Mouse (Mus musculus) liver, embryonic 14.5 days (tissue): Measurements from ENCODE around the gene Neurl1b. TPM values are rescaled to one million over a fixed set of nuclear protein-coding genes. Genes with fewer than 3 reads are reported as not detected.

Experiments
- ATAC-seq: fragments of 200-750 bp; cut with Nextera tagmentation; 2 replicates; pipeline ENCODE4 v1.8.0; 2017; ENCODE audit warnings: moderate number of reproducible peaks, mild to moderate bottlenecking, moderate library complexity; ENCODE audit not compliant: insufficient read depth
- DNase-seq, 3 experiments: peaks; one replicate each; pipeline ENCODE4 v3.0.0-alpha.2; 2012 to 2013; ENCODE audit warnings: low read depth in 3 of 3, low spot score in 3 of 3
- H3K27ac ChIP-seq: fragments of 300-500 bp; sonication (generic); 2 replicates; pipeline ENCODE4 v1.5.1; 2014; ENCODE audit warnings: moderate library complexity, mild to moderate bottlenecking, control low read depth, inconsistent platforms
- H3K27me3 ChIP-seq: fragments of 300-500 bp; sonication (generic); 2 replicates; pipeline ENCODE4 v1.6.1; 2014; ENCODE audit warnings: mild to moderate bottlenecking, low read length, moderate library complexity; ENCODE audit not compliant: control insufficient read depth, insufficient read depth
- H3K36me3 ChIP-seq: fragments of 300-500 bp; sonication (generic); replicated peaks from 2 replicates; pipeline ENCODE4 v1.6.1; 2014; ENCODE audit warnings: low read depth; ENCODE audit not compliant: control insufficient read depth, insufficient read depth
- H3K4me1 ChIP-seq, 2 experiments: fragments of 200-500 bp in 1 of 2; fragments of 300-500 bp in 1 of 2; sonication (generic) in 1 of 2; replicated peaks; 2 replicates each; pipeline ENCODE4 v1.6.1; 2012 to 2014; ENCODE audit warnings: antibody characterized with exemption in 1 of 2, inconsistent platforms in 1 of 2, low read length in 1 of 2; ENCODE audit not compliant: control insufficient read depth in 2 of 2, insufficient read depth in 2 of 2
- H3K4me2 ChIP-seq: fragments of 300-500 bp; sonication (generic); 2 replicates; pipeline ENCODE4 v1.6.1; 2014; ENCODE audit warnings: low read depth, mild to moderate bottlenecking, control low read depth, moderate library complexity
- H3K4me3 ChIP-seq, 2 experiments: fragments of 200-500 bp in 1 of 2; fragments of 300-500 bp in 1 of 2; sonication (generic) in 1 of 2; 2 replicates each; pipeline ENCODE4 v1.5.1; 2012 to 2014; ENCODE audit warnings: low read depth in 2 of 2, low read length in 2 of 2, mild to moderate bottlenecking in 2 of 2, control low read depth in 1 of 2, inconsistent platforms in 1 of 2, moderate library complexity in 1 of 2; ENCODE audit not compliant: insufficient read depth in 1 of 2
- H3K9ac ChIP-seq: fragments of 300-500 bp; sonication (generic); replicated peaks from 2 replicates; pipeline ENCODE4 v1.6.1; 2014; ENCODE audit warnings: mild to moderate bottlenecking, control low read depth, moderate library complexity
- H3K9me3 ChIP-seq: fragments of 300-500 bp; sonication (generic); 2 replicates; pipeline ENCODE4 v1.6.1; 2016; ENCODE audit warnings: low read length, mixed read lengths; ENCODE audit not compliant: control insufficient read depth
- CTCF ChIP-seq: IDR thresholded peaks from 2 replicates; pipeline ENCODE4 v1.5.1; 2016; ENCODE audit warnings: antibody characterized with exemption, low read depth, control low read depth
- EP300 ChIP-seq: IDR thresholded peaks from 2 replicates; pipeline ENCODE4 v1.6.1; 2016; ENCODE audit warnings: antibody characterized with exemption, low read depth
- WGBS: fragments of 180-500 bp; shearing (Covaris S2); extraction: QIAGEN DNeasy Blood & Tissue Kit; methylation state at CpG from one replicate; pipeline ENCODE4 v1.1.7; 2014; ENCODE audit not compliant: insufficient replicate concordance; 5-methylcytosine and 5-hydroxymethylcytosine counted together
- polyA plus RNA-seq, 2 experiments: library from polyadenylated mRNA; depleted of rRNA in 1 of 2; stranded (reverse) in 1 of 2; unstranded in 1 of 2; fragments of >200 nt; fragmentation: Nextera tagmentation in 1 of 2; extraction: Ambion mirVana in 1 of 2; gene quantifications; 2 replicates each; pipeline versions ENCODE4 v1.2.1 to v1.2.3; 2012 to 2014

Gene Neurl1b
- polyA plus RNA-seq, 2 experiments = 0.03 to 0.09 TPM

DNA sequence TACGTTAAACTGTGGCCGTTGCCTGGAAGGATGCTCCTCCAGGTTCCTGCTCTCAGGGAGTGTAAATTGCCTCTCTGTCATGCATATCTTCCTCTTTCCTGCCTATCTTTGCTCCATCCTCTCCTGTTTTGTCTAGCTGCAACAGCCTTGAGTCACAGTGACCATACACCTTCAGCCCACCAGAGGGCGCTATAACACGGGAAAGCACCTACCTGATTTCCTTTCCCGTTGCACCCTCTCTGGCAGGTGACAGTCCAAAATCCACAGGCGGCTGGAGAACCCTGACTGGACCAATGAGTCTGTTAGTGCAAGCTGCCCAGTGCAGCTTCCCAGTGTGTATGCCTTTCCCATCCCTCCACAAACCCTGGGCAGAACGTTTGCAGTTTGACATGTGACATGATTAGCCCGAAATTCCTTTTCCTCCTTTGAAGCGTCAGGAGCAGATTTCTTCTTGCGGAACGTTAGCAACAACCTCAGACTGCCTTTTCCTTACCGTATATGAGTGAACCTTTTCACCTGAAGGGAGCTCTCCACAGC is 48.1 kb downstream of the Neurl1b start:
- peak; percentile 40 to 50 (median 43) for DNase-seq
- Histone ChIP-seq H3K9me3 (no peaks in the 10 kb centered on the region), H3K4me3 (no peak overlapping the region), H3K4me1 (peaks cover 0 to 3% of the 10 kb centered on the region in 2 experiments; a peak in 1 of 4 replicates), H3K27me3 (no peaks in the 10 kb centered on the region), H3K27ac (no peak overlapping the region), H3K36me3 (no peaks in the 10 kb centered on the region), H3K4me2 (no peak overlapping the region), H3K9ac (no peak overlapping the region)
- no peak for ATAC-seq
- WGBS = 25% methylated on average over 12 of the region's 12 CpGs
- TF ChIP-seq EP300 (no peak), CTCF (peak; percentile 99)

GRCm38 (mm10) chr17:26463432-26463831 is 48.8 kb downstream of the Neurl1b start:
- DNase-seq (no peak), ATAC-seq (no peak)
- Histone ChIP-seq H3K4me2 (no peak overlapping the region), H3K27ac (no peak overlapping the region), H3K4me3 (no peak overlapping the region), H3K9me3 (no peaks in the 10 kb centered on the region), H3K27me3 (no peaks in the 10 kb centered on the region), H3K4me1 (no peaks in the 10 kb centered on the region), H3K9ac (no peak overlapping the region), H3K36me3 (no peaks in the 10 kb centered on the region)
- 65% methylated on average over 5 of the region's 5 CpGs for WGBS
- no peak for TF ChIP-seq EP300
- no peak for TF ChIP-seq CTCF

DNA sequence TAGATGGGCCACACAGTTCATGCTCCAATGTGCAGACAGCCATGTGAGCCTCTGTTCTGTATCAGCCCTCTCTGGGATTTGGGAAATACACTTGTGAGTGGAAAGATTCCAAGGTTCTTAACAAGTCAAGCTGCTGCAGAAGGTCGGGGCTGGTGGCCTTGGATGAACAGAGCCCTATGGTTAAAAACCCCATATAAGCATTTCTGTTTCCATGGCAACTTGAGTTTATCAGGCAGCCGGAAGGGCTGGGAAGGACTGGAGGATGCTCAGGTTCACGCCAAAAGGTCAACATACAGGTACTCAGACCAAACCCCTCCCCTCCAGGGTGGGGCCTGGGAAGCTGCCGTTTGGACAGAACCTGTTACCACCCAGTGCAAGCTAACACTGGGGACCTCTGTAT is 49.4 kb downstream of the Neurl1b start:
- H3K27ac ChIP-seq = no peak overlapping the region
- TF ChIP-seq EP300 = no peak
- TF ChIP-seq CTCF = no peak
- DNase-seq = no peak

GRCm38 (mm10) chr17:26464481-26464880 is 49.9 kb downstream of the Neurl1b start:
- no peak for DNase-seq
- peak; percentile 33; the same call in 1 of the 2 replicates for ATAC-seq
- TF ChIP-seq EP300 = no peak
- TF ChIP-seq CTCF = no peak
- no peaks in the 10 kb centered on the region for H3K36me3 ChIP-seq
- 62% methylated on average over 9 of the region's 9 CpGs for WGBS
- H3K9me3 ChIP-seq = no peaks in the 10 kb centered on the region
- no peak overlapping the region for H3K4me2 ChIP-seq
- H3K4me1 ChIP-seq = no peaks in the 10 kb centered on the region
- no peaks in the 10 kb centered on the region for H3K27me3 ChIP-seq
- H3K4me3 ChIP-seq = no peak overlapping the region
- H3K27ac ChIP-seq = no peak overlapping the region
- no peak overlapping the region for H3K9ac ChIP-seq

More for the DNA sequence above, 49.4 kb downstream of the Neurl1b start:
- no peak for ATAC-seq
- Histone ChIP-seq H3K9me3 (no peaks in the 10 kb centered on the region), H3K36me3 (no peaks in the 10 kb centered on the region), H3K27me3 (no peaks in the 10 kb centered on the region), H3K4me2 (no peak overlapping the region), H3K9ac (no peak overlapping the region), H3K4me1 (no peaks in the 10 kb centered on the region), H3K4me3 (no peak overlapping the region)
- 43% methylated on average over 4 of the region's 4 CpGs for WGBS

- Histone ChIP-seq H3K4me3 (no peak overlapping the region), H3K9ac (no peak overlapping the region), H3K4me2 (no peak overlapping the region), H3K4me1 (no peaks in the 10 kb centered on the region), H3K27me3 (no peaks in the 10 kb centered on the region), H3K9me3 (no peaks in the 10 kb centered on the region), H3K36me3 (no peaks in the 10 kb centered on the region), H3K27ac (no peak overlapping the region)
- WGBS = 44% methylated on average over 7 of the region's 7 CpGs
- DNase-seq (no peak), ATAC-seq (peak; percentile 48; the same call in 1 of the 2 replicates)
- TF ChIP-seq EP300 (no peak), CTCF (no peak)
These were observed 50.3 kb downstream of the Neurl1b start for GRCm38 (mm10) chr17:26464972-26465371.
